Mouse (Mus musculus) limb, embryonic 11.5 days (tissue): ENCODE results near the gene Chst11. TPM values are rescaled to one million over a fixed set of nuclear protein-coding genes. Genes with fewer than 3 reads are reported as not detected.

ENCODE experiments used
- ATAC-seq: fragments of 200-750 bp; cut with Nextera tagmentation; 2 replicates; pipeline ENCODE4 v1.8.0; 2017; ENCODE audit warnings: low read depth; ENCODE audit not compliant: insufficient number of reproducible peaks, low FRiP score, low TSS enrichment
- DNase-seq: peaks from one replicate; pipeline ENCODE4 v3.0.0-alpha.2; 2015; ENCODE audit warnings: low spot score
- H3K27ac ChIP-seq: fragments of 300-500 bp; sonication (generic); replicated peaks from 2 replicates; pipeline ENCODE4 v1.5.1; 2014; ENCODE audit warnings: low read depth, mild to moderate bottlenecking, low read length
- H3K27me3 ChIP-seq: fragments of 300-500 bp; sonication (generic); 2 replicates; pipeline ENCODE4 v1.6.1; 2014; ENCODE audit warnings: mild to moderate bottlenecking, low read length, mixed read lengths; ENCODE audit not compliant: control insufficient read depth, insufficient read depth
- H3K36me3 ChIP-seq: fragments of 300-500 bp; sonication (generic); 2 replicates; pipeline ENCODE4 v1.6.1; 2014; ENCODE audit warnings: mild to moderate bottlenecking, low read length, moderate library complexity, mixed read lengths; ENCODE audit not compliant: control insufficient read depth, insufficient read depth
- H3K4me1 ChIP-seq: fragments of 300-500 bp; sonication (generic); 2 replicates; pipeline ENCODE4 v1.6.1; 2014; ENCODE audit warnings: low read length, mixed read lengths; ENCODE audit not compliant: control insufficient read depth, insufficient read depth
- H3K4me2 ChIP-seq: fragments of 300-500 bp; sonication (generic); 2 replicates; pipeline ENCODE4 v1.6.1; 2014; ENCODE audit warnings: low read depth, mild to moderate bottlenecking, moderate library complexity; ENCODE audit not compliant: severe bottlenecking
- H3K4me3 ChIP-seq: fragments of 300-500 bp; sonication (generic); 2 replicates; pipeline ENCODE4 v1.5.1; 2014; ENCODE audit warnings: low read depth, low read length
- H3K9ac ChIP-seq: fragments of 300-500 bp; sonication (generic); 2 replicates; pipeline ENCODE4 v1.6.1; 2014; ENCODE audit warnings: mild to moderate bottlenecking, low read length
- H3K9me3 ChIP-seq: fragments of 300-500 bp; sonication (generic); 2 replicates; pipeline ENCODE4 v1.6.1; 2016; ENCODE audit warnings: low read length; ENCODE audit not compliant: control insufficient read depth
- WGBS: fragments of 180-500 bp; shearing (Covaris S2); extraction: QIAGEN DNeasy Blood & Tissue Kit; methylation state at CpG from one replicate; pipeline ENCODE4 v1.1.7; 2014; 5-methylcytosine and 5-hydroxymethylcytosine counted together
- polyA plus RNA-seq: library from polyadenylated mRNA; unstranded; fragments of >200 nt; fragmentation: Nextera tagmentation; extraction: Ambion mirVana; gene quantifications from 2 replicates; pipeline ENCODE4 v1.2.1, GENCODE M21; 2014

Gene Chst11
- 2.0 and 3.0 TPM in 2 replicates for polyA plus RNA-seq

GRCm38 (mm10) chr10:82984950-82985699 is at the start of gene Chst11:
Gene Chst11, plus strand, starts transcription at chr10:82985498.
- H3K27ac ChIP-seq: peak within 1 kb of the TSS; percentile 61; the same call in 1 of the 2 replicates
- peaks cover 8% of the 10 kb centered on the region for H3K4me1 ChIP-seq
- peaks cover 13% of the 10 kb centered on the region for H3K27me3 ChIP-seq
- under 1% methylated on average over 52 of the region's 67 CpGs for WGBS
- peak; percentile 86 for ATAC-seq
- no peaks in the 10 kb centered on the region for H3K36me3 ChIP-seq
- peak; percentile 84 for DNase-seq
- H3K4me2 ChIP-seq: peak within 1 kb of the TSS; percentile 89
- H3K9me3 ChIP-seq: no peaks in the 10 kb centered on the region
- H3K9ac ChIP-seq: peak within 1 kb of the TSS; percentile 79
- peak within 1 kb of the TSS; percentile 79 for H3K4me3 ChIP-seq

- 88% methylated on average over 6 of the region's 6 CpGs for WGBS
- DNase-seq (no peak), ATAC-seq (no peak)
- Histone ChIP-seq H3K4me3 (no peak overlapping the region), H3K36me3 (no peaks in the 10 kb centered on the region), H3K27me3 (no peaks in the 10 kb centered on the region), H3K9me3 (no peaks in the 10 kb centered on the region), H3K4me2 (no peak overlapping the region), H3K27ac (no peak overlapping the region), H3K4me1 (no peaks in the 10 kb centered on the region), H3K9ac (no peak overlapping the region)
Measured at GRCm38 (mm10) chr10:82935774-82936173, 49.5 kb upstream of the Chst11 start.

GRCm38 (mm10) chr10:82953415-82953814 is 31.9 kb upstream of the Chst11 start:
- Histone ChIP-seq H3K36me3 (no peaks in the 10 kb centered on the region), H3K27ac (no peak overlapping the region), H3K4me2 (no peak overlapping the region), H3K4me1 (no peaks in the 10 kb centered on the region), H3K9me3 (no peaks in the 10 kb centered on the region), H3K9ac (no peak overlapping the region), H3K4me3 (no peak overlapping the region), H3K27me3 (no peaks in the 10 kb centered on the region)
- no peak for ATAC-seq
- WGBS: 83% methylated on average over 4 of the region's 4 CpGs
- DNase-seq: no peak

- ATAC-seq: no peak
- Histone ChIP-seq H3K36me3 (no peaks in the 10 kb centered on the region), H3K4me2 (no peak overlapping the region), H3K9me3 (no peaks in the 10 kb centered on the region), H3K27me3 (no peaks in the 10 kb centered on the region), H3K4me3 (no peak overlapping the region), H3K4me1 (no peaks in the 10 kb centered on the region), H3K27ac (no peak overlapping the region), H3K9ac (no peak overlapping the region)
- DNase-seq: no peak
- 93% methylated on average over 18 of the region's 18 CpGs for WGBS
Measured at GRCm38 (mm10) chr10:82955117-82955516, 30.2 kb upstream of the Chst11 start.

GRCm38 (mm10) chr10:82958218-82958761 is 27.0 kb upstream of the Chst11 start:
- Histone ChIP-seq H3K4me2 (no peak overlapping the region), H3K27ac (no peak overlapping the region), H3K4me3 (no peak overlapping the region), H3K9ac (no peak overlapping the region), H3K27me3 (no peaks in the 10 kb centered on the region), H3K36me3 (no peaks in the 10 kb centered on the region), H3K9me3 (no peaks in the 10 kb centered on the region), H3K4me1 (no peaks in the 10 kb centered on the region)
- WGBS: 76% methylated on average over 5 of the region's 5 CpGs
- no peak for ATAC-seq
- no peak for DNase-seq

- ATAC-seq (no peak), DNase-seq (no peak)
- Histone ChIP-seq H3K4me3 (no peak overlapping the region), H3K27me3 (no peaks in the 10 kb centered on the region), H3K9me3 (no peaks in the 10 kb centered on the region), H3K27ac (no peak overlapping the region), H3K36me3 (no peaks in the 10 kb centered on the region), H3K4me1 (no peaks in the 10 kb centered on the region), H3K4me2 (no peak overlapping the region), H3K9ac (no peak overlapping the region)
Measured at GRCm38 (mm10) chr10:82959316-82959715, 26.0 kb upstream of the Chst11 start.

- Histone ChIP-seq H3K4me1 (no peaks in the 10 kb centered on the region), H3K9me3 (no peaks in the 10 kb centered on the region), H3K27ac (no peak overlapping the region), H3K36me3 (no peaks in the 10 kb centered on the region), H3K27me3 (no peaks in the 10 kb centered on the region), H3K4me2 (no peak overlapping the region), H3K9ac (no peak overlapping the region), H3K4me3 (no peak overlapping the region)
- ATAC-seq (no peak), DNase-seq (no peak)
- WGBS: 46% methylated on average over 7 of the region's 7 CpGs
Measured at GRCm38 (mm10) chr10:82961302-82961701, 24.0 kb upstream of the Chst11 start.

- Histone ChIP-seq H3K9me3 (no peaks in the 10 kb centered on the region), H3K9ac (no peak overlapping the region), H3K27me3 (no peaks in the 10 kb centered on the region), H3K27ac (no peak overlapping the region), H3K4me2 (no peak overlapping the region), H3K4me1 (no peaks in the 10 kb centered on the region), H3K4me3 (no peak overlapping the region), H3K36me3 (no peaks in the 10 kb centered on the region)
- ATAC-seq: no peak
- WGBS: 85% methylated on average over 4 of the region's 4 CpGs
- DNase-seq: no peak
Measured at GRCm38 (mm10) chr10:82962018-82962417, 23.3 kb upstream of the Chst11 start.
